20 mouse cellular contexts compared by ENCODE assay signal in the genomic region with DNA sequence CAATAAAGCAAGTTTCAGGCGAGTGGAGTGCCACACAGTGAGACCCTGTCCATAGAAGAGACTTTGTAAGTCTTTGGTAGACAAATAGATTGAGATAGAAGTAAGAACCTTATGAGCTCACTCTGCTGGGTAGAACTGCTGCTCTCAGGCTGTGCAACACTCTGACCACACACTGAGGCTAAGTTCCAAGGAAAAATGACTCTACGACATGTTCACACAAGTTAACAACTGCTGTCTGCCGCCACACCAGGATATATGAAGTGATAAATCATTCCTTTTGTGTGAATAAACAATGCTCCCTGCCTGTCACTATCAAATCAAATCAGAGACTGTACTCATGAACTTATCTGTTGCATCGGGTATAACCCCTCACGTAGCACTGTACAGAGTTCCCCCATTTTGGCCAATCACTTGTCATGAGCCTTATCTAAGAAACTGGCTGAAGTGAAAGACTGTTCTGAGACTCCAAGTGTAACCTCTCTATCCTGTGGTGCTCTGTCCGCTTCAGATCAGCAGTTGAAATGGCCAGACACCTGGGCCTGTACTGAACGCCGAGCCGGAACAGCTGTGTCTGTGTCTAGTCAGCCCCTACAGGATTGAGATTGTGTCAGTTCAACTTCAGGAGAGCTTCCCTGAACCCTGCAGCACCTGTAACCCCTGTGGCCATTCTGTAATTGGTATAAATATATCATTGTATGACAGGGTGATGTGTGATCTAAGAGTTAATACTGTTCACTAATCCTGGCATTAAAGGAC. TPM values are rescaled to one million over a fixed set of nuclear protein-coding genes. Genes with fewer than 3 reads are reported as not detected.
DNase-seq lines count a peak whose midpoint lies in the region; ATAC-seq lines count a peak whose summit lies in the region.
"Had no signal": no experiment of that assay in that cellular context is flagged by ENCODE, and none has a peak within 500 bp of the region (broad histone marks: within the 10 kb centered on the region; RNA-seq: fewer than 3 reads in every experiment).

No protein-coding gene starts in this region.

- H3K27me3 ChIP-seq in heart, embryonic 16.5 days (ENCODE audit: control insufficient read depth, insufficient read depth, low read length), result no peaks in the 10 kb centered on the region
- no peaks in the 10 kb centered on the region for H3K27me3 ChIP-seq in embryonic facial prominence, embryonic 14.5 days (replicated peaks; ENCODE audit: control insufficient read depth, insufficient read depth, low read length)
- no peaks in the 10 kb centered on the region for H3K27me3 ChIP-seq in intestine, embryonic 15.5 days (replicated peaks)
- no peaks in the 10 kb centered on the region for H3K27me3 ChIP-seq in stomach, embryonic 16.5 days (ENCODE audit: control insufficient read depth, insufficient read depth, low read length)
- H3K27me3 ChIP-seq: hindbrain, embryonic 13.5 days; midbrain, embryonic 15.5 days had no signal

- H3K9ac ChIP-seq in heart, embryonic 16.5 days (ENCODE audit: low read length), result peak overlapping the region; percentile 41
- H3K9ac ChIP-seq in embryonic facial prominence, embryonic 14.5 days (ENCODE audit: low read depth, low read length), result no peak overlapping the region
- H3K9ac ChIP-seq in intestine, embryonic 15.5 days, result no peak overlapping the region
- H3K9ac ChIP-seq in stomach, embryonic 16.5 days (ENCODE audit: low read length), result no peak overlapping the region
- H3K9ac ChIP-seq: hindbrain, embryonic 13.5 days; lung, embryonic 14.5 days; midbrain, embryonic 15.5 days had no signal

- no peak overlapping the region for H3K4me3 ChIP-seq in heart, embryonic 16.5 days (ENCODE audit: low read length)
- no peak overlapping the region for H3K4me3 ChIP-seq in embryonic facial prominence, embryonic 14.5 days (ENCODE audit: low read depth, low read length)
- no peak overlapping the region for H3K4me3 ChIP-seq in intestine, embryonic 15.5 days (replicated peaks)
- H3K4me3 ChIP-seq in stomach, embryonic 16.5 days (replicated peaks; ENCODE audit: low read length), result no peak overlapping the region
- H3K4me3 ChIP-seq: hindbrain, embryonic 13.5 days; midbrain, embryonic 15.5 days had no signal

- ATAC-seq in heart, embryonic 16.5 days (replicated peaks; ENCODE audit: extremely low read depth, insufficient read depth, low FRiP score), result no peak
- ATAC-seq in embryonic facial prominence, embryonic 14.5 days (ENCODE audit: low read depth), result no peak
- ATAC-seq in intestine, embryonic 15.5 days, result no peak
- ATAC-seq in stomach, embryonic 16.5 days (ENCODE audit: insufficient read depth, low FRiP score), result no peak
- ATAC-seq: midbrain, embryonic 15.5 days had no signal

- no peaks in the 10 kb centered on the region for H3K36me3 ChIP-seq in heart, embryonic 16.5 days (ENCODE audit: control insufficient read depth, insufficient read depth)
- no peaks in the 10 kb centered on the region for H3K36me3 ChIP-seq in embryonic facial prominence, embryonic 14.5 days (ENCODE audit: control insufficient read depth, insufficient read depth, low read length)
- H3K36me3 ChIP-seq in intestine, embryonic 15.5 days, result no peaks in the 10 kb centered on the region
- H3K36me3 ChIP-seq in stomach, embryonic 16.5 days (ENCODE audit: control insufficient read depth, insufficient read depth, low read length), result no peaks in the 10 kb centered on the region
- H3K36me3 ChIP-seq: hindbrain, embryonic 13.5 days; midbrain, embryonic 15.5 days had no signal

- no peak overlapping the region; the same call in 1 of the 2 replicates for H3K27ac ChIP-seq in heart, embryonic 16.5 days (ENCODE audit: low read length)
- no peak overlapping the region for H3K27ac ChIP-seq in embryonic facial prominence, embryonic 14.5 days (replicated peaks; ENCODE audit: low read depth, low read length)
- 0 out of 2 replicates have a peak overlapping the region, but pooled peaks have one; percentile 78 for H3K27ac ChIP-seq in intestine, embryonic 15.5 days
- peak overlapping the region; percentile 97 for H3K27ac ChIP-seq in stomach, embryonic 16.5 days (ENCODE audit: low read length)
- H3K27ac ChIP-seq: hindbrain, embryonic 13.5 days; midbrain, embryonic 15.5 days had no signal

- H3K9me3 ChIP-seq in heart, embryonic 16.5 days (replicated peaks; ENCODE audit: control insufficient read depth, low read length), result peaks cover 3% of the 10 kb centered on the region; the same call in 1 of the 2 replicates
- 0 out of 2 replicates have a peak, but pooled peaks cover 5% of the 10 kb centered on the region for H3K9me3 ChIP-seq in embryonic facial prominence, embryonic 14.5 days (ENCODE audit: control insufficient read depth, low read length)
- no peaks in the 10 kb centered on the region for H3K9me3 ChIP-seq in intestine, embryonic 15.5 days
- no peaks in the 10 kb centered on the region for H3K9me3 ChIP-seq in stomach, embryonic 16.5 days (replicated peaks; ENCODE audit: control insufficient read depth, low read length)
- H3K9me3 ChIP-seq: hindbrain, embryonic 13.5 days; midbrain, embryonic 15.5 days had no signal

- DNase-seq in heart, adult 9 months (ENCODE audit: low spot score in 2 of 2), result no peak
- DNase-seq in embryonic facial prominence, embryonic 14.5 days (ENCODE audit: low spot score), result peak; percentile 17
- no peak for DNase-seq in kidney, postnatal 10 days
- no peak for DNase-seq in frontal cortex, postnatal 10 days (ENCODE audit: low spot score in 2 of 2)
- DNase-seq: cerebellum, adult 18-20 months; cerebellum, postnatal 25 days; heart, adult 11 months; heart, postnatal 14 days; kidney, adult 11 months; lung, embryonic 14.5 days; lung, postnatal 36 days; right cerebral cortex, postnatal 25 days; thymus, postnatal 25 days had no signal

- peaks cover 29% of the 10 kb centered on the region for H3K4me1 ChIP-seq in heart, embryonic 16.5 days (ENCODE audit: control insufficient read depth, insufficient read depth, low read length)
- H3K4me1 ChIP-seq in embryonic facial prominence, embryonic 14.5 days (ENCODE audit: control insufficient read depth, insufficient read depth, low read length), result peaks cover 8% of the 10 kb centered on the region
- peaks cover 20% of the 10 kb centered on the region for H3K4me1 ChIP-seq in intestine, embryonic 15.5 days (replicated peaks)
- peaks cover 17% of the 10 kb centered on the region for H3K4me1 ChIP-seq in stomach, embryonic 16.5 days (ENCODE audit: control insufficient read depth, insufficient read depth, low read length)

- no peak overlapping the region for H3K4me2 ChIP-seq in heart, embryonic 16.5 days (ENCODE audit: low read depth, low read length)
- H3K4me2 ChIP-seq in embryonic facial prominence, embryonic 14.5 days (ENCODE audit: low read depth, low read length), result no peak overlapping the region
- H3K4me2 ChIP-seq in intestine, embryonic 15.5 days (replicated peaks), result no peak overlapping the region
- no peak overlapping the region for H3K4me2 ChIP-seq in stomach, embryonic 16.5 days (ENCODE audit: low read depth, low read length)
- H3K4me2 ChIP-seq: hindbrain, embryonic 13.5 days; lung, embryonic 14.5 days; midbrain, embryonic 15.5 days had no signal

- WGBS in heart, embryonic 16.5 days, result 57% methylated on average over 9 of the region's 9 CpGs
- 67% methylated on average over 9 of the region's 9 CpGs for WGBS in embryonic facial prominence, embryonic 14.5 days
- WGBS in intestine, embryonic 15.5 days, result 67% methylated on average over 9 of the region's 9 CpGs
- 51% methylated on average over 9 of the region's 9 CpGs for WGBS in stomach, embryonic 16.5 days

RNA-seq across cellular contexts. Expression of gene Erp29, which starts 3.4 kb away (rescaled TPM):
- 128 and 131 TPM in 2 replicates for polyA plus RNA-seq in heart, embryonic 16.5 days (2015; fragmentation: Nextera tagmentation; extraction: Ambion mirVana)
- 157 and 159 TPM in 2 replicates for polyA plus RNA-seq in embryonic facial prominence, embryonic 14.5 days (2014; fragmentation: Nextera tagmentation; extraction: Ambion mirVana)
- 173 and 204 TPM in 2 replicates for polyA plus RNA-seq in intestine, embryonic 15.5 days (2015; fragmentation: Nextera tagmentation; extraction: Ambion mirVana)
- polyA plus RNA-seq in stomach, embryonic 16.5 days (2015; fragmentation: Nextera tagmentation; extraction: Ambion mirVana), result 185 and 207 TPM in 2 replicates

RNA-seq across cellular contexts. Expression of gene Tmem116, which starts 4.0 kb away (rescaled TPM):
- polyA plus RNA-seq in heart, embryonic 16.5 days (2015; fragmentation: Nextera tagmentation; extraction: Ambion mirVana), result 4.5 and 4.8 TPM in 2 replicates
- 2.6 and 3.6 TPM in 2 replicates for polyA plus RNA-seq in embryonic facial prominence, embryonic 14.5 days (2014; fragmentation: Nextera tagmentation; extraction: Ambion mirVana)
- 2.5 and 3.8 TPM in 2 replicates for polyA plus RNA-seq in intestine, embryonic 15.5 days (2015; fragmentation: Nextera tagmentation; extraction: Ambion mirVana)
- polyA plus RNA-seq in stomach, embryonic 16.5 days (2015; fragmentation: Nextera tagmentation; extraction: Ambion mirVana), result 3.5 and 4.5 TPM in 2 replicates

RNA-seq across cellular contexts. Expression of gene Adam1b, which starts 47.5 kb away (rescaled TPM):
- 0.12 and 0.14 TPM in 2 replicates for polyA plus RNA-seq in heart, embryonic 16.5 days (2015; fragmentation: Nextera tagmentation; extraction: Ambion mirVana)
- 0.17 TPM in 1 of 2 replicates, not detected in the other for polyA plus RNA-seq in embryonic facial prominence, embryonic 14.5 days (2014; fragmentation: Nextera tagmentation; extraction: Ambion mirVana)
- 0.08 TPM in 1 of 2 replicates, not detected in the other for polyA plus RNA-seq in intestine, embryonic 15.5 days (2015; fragmentation: Nextera tagmentation; extraction: Ambion mirVana)
- 0.10 TPM in 1 of 2 replicates, not detected in the other for polyA plus RNA-seq in stomach, embryonic 16.5 days (2015; fragmentation: Nextera tagmentation; extraction: Ambion mirVana)
- polyA plus RNA-seq: C2C12; embryonic facial prominence, embryonic 11.5 days; lung, embryonic 14.5 days had no signal

RNA-seq across cellular contexts. Expression of gene Naa25, which starts 58.0 kb away (rescaled TPM):
- polyA plus RNA-seq in heart, embryonic 16.5 days (2015; fragmentation: Nextera tagmentation; extraction: Ambion mirVana), result 35.5 and 36.3 TPM in 2 replicates
- polyA plus RNA-seq in embryonic facial prominence, embryonic 14.5 days (2014; fragmentation: Nextera tagmentation; extraction: Ambion mirVana), result 38.0 and 40.3 TPM in 2 replicates
- polyA plus RNA-seq in intestine, embryonic 15.5 days (2015; fragmentation: Nextera tagmentation; extraction: Ambion mirVana), result 46.3 and 48.0 TPM in 2 replicates
- polyA plus RNA-seq in stomach, embryonic 16.5 days (2015; fragmentation: Nextera tagmentation; extraction: Ambion mirVana), result 43.4 and 45.8 TPM in 2 replicates

Comparison
In these comparisons a context has a peak if more than half of its experiments do, and no peak if none do; other contexts are left out.
1. H3K27ac ChIP-seq: peak in intestine, embryonic 15.5 days (single experiment) and stomach, embryonic 16.5 days (single experiment); none in heart, embryonic 16.5 days (single experiment) and embryonic facial prominence, embryonic 14.5 days (single experiment).